Mouse (Mus musculus) hindbrain, postnatal 0 days (tissue): ENCODE data around the gene Pde9a. TPM values are rescaled to one million over a fixed set of nuclear protein-coding genes. Genes with fewer than 3 reads are reported as not detected.
A peak's percentile ranks its signal among the peaks of the same experiment; 100 is the strongest.

ENCODE experiments used
- ATAC-seq: fragments of 200-750 bp; cut with Nextera tagmentation; 2 replicates; pipeline ENCODE4 v1.8.0; 2017; ENCODE audit warnings: mild to moderate bottlenecking, moderate TSS enrichment, moderate library complexity
- DNase-seq: peaks from one replicate; pipeline ENCODE4 v3.0.0-alpha.2; 2015; ENCODE audit warnings: low spot score
- H3K27ac ChIP-seq: fragments of 300-500 bp; sonication (generic); 2 replicates; pipeline ENCODE4 v1.5.1; 2014; ENCODE audit warnings: mild to moderate bottlenecking
- H3K27me3 ChIP-seq: fragments of 300-500 bp; sonication (generic); 2 replicates; pipeline ENCODE4 v1.6.1; 2014; ENCODE audit warnings: low read length, mixed read lengths; ENCODE audit not compliant: insufficient read depth
- H3K36me3 ChIP-seq: fragments of 300-500 bp; sonication (generic); 2 replicates; pipeline ENCODE4 v1.6.1; 2014; ENCODE audit warnings: low read length, mixed read lengths; ENCODE audit not compliant: insufficient read depth
- H3K4me1 ChIP-seq: fragments of 300-500 bp; sonication (generic); 2 replicates; pipeline ENCODE4 v1.6.1; 2014; ENCODE audit warnings: antibody characterized with exemption, low read length, mixed read lengths; ENCODE audit not compliant: insufficient read depth
- H3K4me2 ChIP-seq: fragments of 300-500 bp; sonication (generic); 2 replicates; pipeline ENCODE4 v1.6.1; 2014; ENCODE audit warnings: low read depth, mild to moderate bottlenecking, low read length, moderate library complexity, mixed read lengths
- H3K4me3 ChIP-seq: fragments of 300-500 bp; sonication (generic); 2 replicates; pipeline ENCODE4 v1.5.1; 2014; ENCODE audit warnings: low read length
- H3K9ac ChIP-seq: fragments of 300-500 bp; sonication (generic); replicated peaks from 2 replicates; pipeline ENCODE4 v1.6.1; 2014; ENCODE audit warnings: mild to moderate bottlenecking, low read length, moderate library complexity, mixed read lengths
- H3K9me3 ChIP-seq: fragments of 300-500 bp; sonication (generic); 2 replicates; pipeline ENCODE4 v1.6.1; 2016; ENCODE audit warnings: low read length, mixed read lengths
- CTCF ChIP-seq: IDR thresholded peaks from 2 replicates; pipeline ENCODE4 v1.5.1; 2016; ENCODE audit warnings: antibody characterized with exemption, control low read depth, low read depth
- WGBS: fragments of 180-500 bp; shearing (Covaris S2); extraction: QIAGEN DNeasy Blood & Tissue Kit; methylation state at CpG from one replicate; pipeline ENCODE4 v1.1.7; 2014; 5-methylcytosine and 5-hydroxymethylcytosine counted together
- polyA plus RNA-seq: library from polyadenylated mRNA; unstranded; fragments of >200 nt; fragmentation: Nextera tagmentation; extraction: Ambion mirVana; gene quantifications from 2 replicates; pipeline ENCODE4 v1.2.1, GENCODE M21; 2015
- total RNA-seq: library from RNA; depleted of rRNA; stranded (reverse); fragments of >200 nt; gene quantifications from 2 replicates; pipeline ENCODE4 v1.2.3, GENCODE M21; 2014

The Pde9a gene
- total and polyA plus RNA-seq, 2 experiments from 2014 or later: 35.2 to 39.8 TPM

DNA sequence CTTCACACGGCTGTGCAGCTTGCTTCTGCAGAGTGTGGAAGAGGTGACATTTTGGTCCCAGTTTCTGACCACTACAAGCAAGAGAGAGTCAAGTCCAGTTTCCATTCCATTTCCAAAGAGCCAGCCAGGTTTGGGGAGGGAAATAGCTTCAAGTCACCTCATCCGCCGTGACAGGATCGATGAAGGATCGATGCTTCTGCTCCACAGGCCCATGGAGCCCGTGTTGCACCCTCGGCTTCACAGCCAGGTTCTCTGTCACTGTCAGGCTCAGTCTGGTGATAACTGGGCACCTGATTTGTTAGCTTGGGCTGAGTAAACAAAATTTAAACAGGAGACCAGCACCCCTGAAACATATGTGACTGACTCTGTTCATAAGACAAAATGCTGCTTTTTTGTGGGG lies 58.2 kb downstream of the Pde9a start:
- no peak for DNase-seq

DNA sequence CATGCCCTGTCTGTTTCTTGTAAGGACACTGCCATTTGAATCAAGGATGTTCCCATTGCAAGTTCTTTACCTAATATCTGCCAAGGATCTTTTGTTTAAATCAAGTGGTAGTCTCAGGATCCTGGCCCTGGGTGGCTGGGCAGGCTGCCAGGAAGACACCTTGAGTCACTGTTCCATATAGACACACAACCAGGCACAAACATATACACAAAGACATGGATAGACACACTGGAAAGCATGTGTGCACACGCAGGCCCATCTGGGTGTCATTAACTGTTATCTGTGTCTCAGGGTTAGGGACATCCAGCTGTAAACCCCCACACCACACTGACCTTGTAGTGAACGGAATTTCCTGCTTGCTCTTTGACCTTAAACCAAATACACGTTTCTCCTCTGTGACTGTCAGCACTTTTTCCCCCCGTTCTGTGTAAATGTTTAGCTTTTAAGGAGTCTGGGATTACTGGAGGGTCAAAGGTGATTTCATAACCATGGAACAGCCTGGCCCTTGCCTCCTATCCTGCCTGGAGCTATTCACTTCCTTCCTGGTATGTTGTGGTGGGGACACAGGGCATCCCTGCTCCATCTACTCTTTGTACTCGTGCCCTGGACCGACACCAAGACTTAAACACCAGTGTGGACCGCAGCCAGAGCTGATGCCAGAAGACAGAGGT lies 59.2 kb downstream of the Pde9a start:
- TF ChIP-seq CTCF: no peak
- Histone ChIP-seq H3K9ac (no peak overlapping the region), H3K4me1 (no peaks in the 10 kb centered on the region), H3K4me3 (no peak overlapping the region), H3K9me3 (no peaks in the 10 kb centered on the region), H3K27ac (no peak overlapping the region), H3K36me3 (peaks cover 7% of the 10 kb centered on the region), H3K27me3 (no peaks in the 10 kb centered on the region), H3K4me2 (no peak overlapping the region)
- DNase-seq (no peak), ATAC-seq (no peak)
- 54% methylated on average over 7 of the region's 7 CpGs for WGBS

More for the DNA sequence above, 58.2 kb downstream of the Pde9a start:
- peaks cover 7% of the 10 kb centered on the region for H3K36me3 ChIP-seq
- 68% methylated on average over 7 of the region's 7 CpGs for WGBS
- H3K4me1 ChIP-seq: no peaks in the 10 kb centered on the region
- no peak overlapping the region for H3K9ac ChIP-seq
- no peaks in the 10 kb centered on the region for H3K9me3 ChIP-seq
- H3K27me3 ChIP-seq: no peaks in the 10 kb centered on the region
- H3K27ac ChIP-seq: no peak overlapping the region
- H3K4me2 ChIP-seq: no peak overlapping the region
- H3K4me3 ChIP-seq: no peak overlapping the region
- no peak for ATAC-seq
- no peak for TF ChIP-seq CTCF

DNA sequence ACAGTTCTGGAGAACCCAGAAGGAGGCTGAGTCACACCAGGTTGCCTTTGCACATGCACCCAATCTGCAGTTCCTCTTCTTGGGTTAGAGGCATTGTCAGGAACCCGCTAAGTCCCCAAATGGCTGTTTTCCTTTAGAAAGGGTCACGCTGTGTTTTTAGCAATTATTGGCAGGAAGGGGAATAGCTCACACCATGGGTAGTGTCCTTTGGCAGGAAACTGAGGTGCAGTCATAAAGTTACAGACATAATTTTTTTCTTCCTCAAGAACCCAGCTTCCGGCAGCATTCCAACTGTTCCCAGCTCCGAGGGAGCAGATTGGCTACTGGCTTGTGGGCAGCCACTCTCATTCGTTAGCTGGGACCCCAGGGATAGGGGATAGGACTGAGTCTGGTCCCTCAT lies 61.8 kb downstream of the Pde9a start:
- ATAC-seq (no peak), DNase-seq (no peak)
- peaks cover 7% of the 10 kb centered on the region for H3K36me3 ChIP-seq

DNA sequence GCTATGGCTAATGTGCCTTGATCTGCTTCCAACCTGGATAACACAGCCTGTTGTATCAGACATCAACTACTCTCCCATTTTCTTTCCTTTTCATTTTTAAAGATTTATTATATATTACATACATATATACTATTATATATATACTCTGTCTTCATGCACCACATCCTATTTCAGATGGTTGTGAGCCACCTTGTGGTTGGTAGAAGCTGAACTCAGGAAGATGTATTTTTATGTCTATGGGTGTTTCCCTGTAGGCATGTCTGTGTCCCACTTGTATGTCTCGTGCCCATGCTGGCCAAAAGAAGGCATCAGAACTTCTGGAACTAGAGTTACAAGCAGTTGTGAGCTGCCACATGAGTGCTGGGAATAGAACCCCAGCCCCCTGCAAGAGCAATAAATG lies 62.5 kb downstream of the Pde9a start:
- TF ChIP-seq CTCF: peak; percentile 41
- Histone ChIP-seq H3K9me3 (no peaks in the 10 kb centered on the region), H3K36me3 (peaks cover 7% of the 10 kb centered on the region), H3K4me2 (no peak overlapping the region), H3K27ac (no peak overlapping the region), H3K4me1 (peaks cover 13% of the 10 kb centered on the region; the same call in 1 of the 2 replicates), H3K27me3 (no peaks in the 10 kb centered on the region), H3K4me3 (no peak overlapping the region), H3K9ac (no peak overlapping the region)
- DNase-seq (no peak), ATAC-seq (no peak)
- WGBS: 75% methylated on average over 1 of the region's 1 CpGs

More for the DNA sequence above, 61.8 kb downstream of the Pde9a start:
- H3K27ac ChIP-seq: no peak overlapping the region
- no peak for TF ChIP-seq CTCF
- peaks cover 13% of the 10 kb centered on the region; the same call in 1 of the 2 replicates for H3K4me1 ChIP-seq
- H3K9ac ChIP-seq: no peak overlapping the region
- no peak overlapping the region for H3K4me2 ChIP-seq
- no peak overlapping the region for H3K4me3 ChIP-seq
- H3K9me3 ChIP-seq: no peaks in the 10 kb centered on the region
- WGBS: 63% methylated on average over 5 of the region's 5 CpGs
- H3K27me3 ChIP-seq: no peaks in the 10 kb centered on the region

DNA sequence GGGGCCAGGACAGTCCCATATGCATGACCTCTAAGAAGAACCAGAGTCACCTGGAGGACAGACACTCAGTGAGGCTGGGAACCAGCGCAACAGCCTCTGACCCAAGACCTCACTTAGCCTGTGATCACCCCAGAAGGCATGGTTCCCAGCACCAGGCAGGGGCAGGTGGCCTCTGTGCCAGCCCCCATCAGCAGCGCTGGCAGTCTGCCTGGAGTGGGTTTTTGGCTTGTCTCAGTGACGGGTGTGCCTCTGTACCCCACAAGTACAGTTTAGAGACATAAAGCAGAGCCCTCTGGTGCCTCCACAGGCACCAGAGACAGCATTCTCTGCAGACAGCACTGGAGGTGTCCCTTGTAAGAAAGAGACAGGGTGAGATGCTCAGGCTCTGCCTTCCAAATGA lies 64.2 kb downstream of the Pde9a start:
- Histone ChIP-seq H3K4me3 (no peak overlapping the region), H3K9me3 (no peaks in the 10 kb centered on the region), H3K4me2 (no peak overlapping the region), H3K4me1 (peaks cover 13% of the 10 kb centered on the region; the same call in 1 of the 2 replicates), H3K27me3 (no peaks in the 10 kb centered on the region), H3K27ac (peak overlapping the region; percentile 76), H3K36me3 (peaks cover 10% of the 10 kb centered on the region), H3K9ac (no peak overlapping the region)
- TF ChIP-seq CTCF: no peak; the same call in 1 of the 2 replicates
- DNase-seq: peak; percentile 78
- whole genome bisulfite sequencing: 40% methylated on average over 3 of the region's 3 CpGs
- 0 out of 2 replicates have a peak, but pooled peaks have one; percentile 36 for ATAC-seq

DNA sequence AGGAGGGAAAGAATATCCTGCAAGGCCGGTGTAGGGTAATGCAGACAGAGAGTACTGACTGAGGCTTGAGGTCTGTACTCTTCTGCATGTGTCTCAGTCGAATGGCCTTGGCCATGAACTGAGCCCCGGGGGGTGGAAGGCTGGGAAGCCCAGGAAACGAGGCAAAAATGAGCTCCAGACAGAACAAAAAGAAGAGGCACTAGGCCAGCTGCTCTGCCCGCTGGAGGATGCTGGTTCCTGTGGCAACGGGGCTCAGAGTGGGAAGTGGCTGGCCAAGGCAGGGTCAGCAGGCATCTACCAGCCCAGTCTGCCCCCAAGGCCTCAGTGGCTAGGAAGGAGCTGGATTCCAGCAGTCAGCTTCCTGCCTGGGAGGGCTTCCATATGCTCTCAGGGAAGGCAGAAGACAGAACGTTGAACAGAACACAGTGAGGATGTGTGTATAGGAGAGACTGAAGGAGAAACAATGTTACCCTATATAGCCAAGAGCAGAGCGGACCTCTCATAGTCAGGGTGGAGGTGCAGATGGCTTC lies 65.2 kb downstream of the Pde9a start:
- H3K9ac ChIP-seq: no peak overlapping the region
- peaks cover 13% of the 10 kb centered on the region; the same call in 1 of the 2 replicates for H3K4me1 ChIP-seq
- WGBS: 15% methylated on average over 8 of the region's 8 CpGs

DNA sequence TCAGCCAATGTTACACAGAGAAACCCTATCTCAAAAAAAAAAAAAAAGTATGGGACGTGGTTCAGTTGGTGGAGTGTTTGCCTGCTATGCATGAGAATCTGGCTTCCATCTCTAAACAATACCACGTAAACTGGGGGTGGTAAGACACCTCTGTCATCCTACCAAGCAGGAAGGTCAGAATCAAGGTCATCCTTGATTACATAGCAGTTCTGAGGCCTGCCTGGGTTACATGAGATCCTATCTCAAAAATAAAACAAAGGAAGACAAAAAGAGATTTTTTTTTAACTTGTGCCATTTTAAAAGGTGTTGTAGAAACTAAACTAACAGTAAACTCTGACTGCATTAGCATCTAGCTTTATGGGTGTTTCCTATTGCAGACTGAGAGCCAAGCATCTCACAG lies 66.8 kb downstream of the Pde9a start:
- Histone ChIP-seq H3K36me3 (0 out of 2 replicates have a peak, but pooled peaks cover 5% of the 10 kb centered on the region), H3K4me2 (no peak overlapping the region), H3K9me3 (no peaks in the 10 kb centered on the region), H3K27me3 (no peaks in the 10 kb centered on the region), H3K4me1 (peaks cover 16% of the 10 kb centered on the region; the same call in 1 of the 2 replicates), H3K27ac (no peak overlapping the region), H3K9ac (no peak overlapping the region), H3K4me3 (no peak overlapping the region)
- DNase-seq (no peak), ATAC-seq (no peak)
- 87% methylated on average over 2 of the region's 2 CpGs for WGBS
- no peak for TF ChIP-seq CTCF

More for the DNA sequence above, 65.2 kb downstream of the Pde9a start:
- no peak overlapping the region for H3K4me2 ChIP-seq
- peak; percentile 92 for ATAC-seq
- peaks cover 13% of the 10 kb centered on the region for H3K36me3 ChIP-seq
- H3K27ac ChIP-seq: peak overlapping the region; percentile 76
- TF ChIP-seq CTCF: no peak
- H3K27me3 ChIP-seq: no peaks in the 10 kb centered on the region
- no peaks in the 10 kb centered on the region for H3K9me3 ChIP-seq
- peak; percentile 83 for DNase-seq
- no peak overlapping the region for H3K4me3 ChIP-seq
